Mouse (Mus musculus) ES-E14 (cell line): Measurements from ENCODE around the gene Bag6.

ENCODE experiments used
- MAFK ChIP-seq: IDR thresholded peaks from 2 replicates; pipeline ENCODE4 v1.6.1; 2014; ENCODE audit warnings: mild to moderate bottlenecking, low read depth, low read length, inconsistent platforms; ENCODE audit not compliant: insufficient read depth
- ZC3H11A ChIP-seq: IDR thresholded peaks from 2 replicates; pipeline ENCODE4 v1.6.1; 2012; ENCODE audit warnings: low read depth, mild to moderate bottlenecking, inconsistent platforms, low read length, borderline replicate concordance
- ZNF384 ChIP-seq: IDR thresholded peaks from 2 replicates; pipeline ENCODE4 v1.6.1; 2012; ENCODE audit warnings: low read depth, low read length, inconsistent platforms

- no peak for TF ChIP-seq ZNF384
- TF ChIP-seq ZC3H11A, result no peak
- TF ChIP-seq MAFK, result no peak
Observed at GRCm38 (mm10) chr17:35128996-35129395, 6.0 kb upstream of the Bag6 start.
